Mouse (Mus musculus) yolk sac, embryonic 10.5 days (tissue): Measurements from ENCODE around the gene Pcsk5.
A peak's percentile ranks its signal among the peaks of the same experiment; 100 is the strongest.

Experiments used
- DNase-seq: peaks from one replicate; pipeline ENCODE4 v3.0.0-alpha.2; 2017; ENCODE audit warnings: low spot score

Gene Pcsk5

DNA sequence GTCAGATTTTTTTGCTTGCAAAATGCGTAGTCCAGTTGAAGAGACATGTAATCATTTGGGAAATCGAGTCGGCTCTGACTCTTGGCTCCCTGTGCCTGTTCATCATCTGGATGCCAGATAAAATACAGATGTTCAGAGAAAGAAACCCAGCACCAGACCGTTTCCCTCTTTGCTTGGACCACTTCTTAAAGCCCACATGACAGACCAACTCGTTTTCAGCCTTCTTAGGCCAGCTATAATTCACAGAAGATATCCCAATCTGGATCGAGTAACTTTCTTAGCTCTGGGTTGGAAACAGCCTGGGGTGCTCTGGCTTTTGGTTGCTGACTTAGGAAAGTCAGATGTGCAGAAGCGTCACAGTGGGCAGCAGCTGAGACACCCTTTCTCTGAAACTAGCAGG, 365.6 kb downstream of the Pcsk5 start:
- DNase-seq = no peak

DNA sequence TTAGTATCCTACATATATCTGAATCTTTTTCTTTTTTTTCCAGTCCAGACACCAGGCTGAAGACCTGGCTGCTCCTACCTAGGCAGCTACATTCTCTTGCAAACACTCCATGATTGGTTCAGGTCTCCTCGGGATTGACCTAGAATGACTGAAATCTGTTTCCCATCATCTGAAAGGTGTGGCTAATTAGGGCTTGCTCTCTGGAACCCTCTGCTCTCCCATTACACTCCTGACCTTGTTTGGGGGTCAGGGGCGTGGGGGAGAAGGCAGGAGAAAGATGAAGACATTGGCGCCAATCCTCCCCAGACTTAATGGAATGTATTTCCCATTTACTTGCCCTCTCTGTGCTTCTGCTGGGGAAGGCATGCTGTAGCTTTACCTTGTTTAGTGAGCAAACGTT, 366.2 kb downstream of the Pcsk5 start:
- no peak for DNase-seq

DNA sequence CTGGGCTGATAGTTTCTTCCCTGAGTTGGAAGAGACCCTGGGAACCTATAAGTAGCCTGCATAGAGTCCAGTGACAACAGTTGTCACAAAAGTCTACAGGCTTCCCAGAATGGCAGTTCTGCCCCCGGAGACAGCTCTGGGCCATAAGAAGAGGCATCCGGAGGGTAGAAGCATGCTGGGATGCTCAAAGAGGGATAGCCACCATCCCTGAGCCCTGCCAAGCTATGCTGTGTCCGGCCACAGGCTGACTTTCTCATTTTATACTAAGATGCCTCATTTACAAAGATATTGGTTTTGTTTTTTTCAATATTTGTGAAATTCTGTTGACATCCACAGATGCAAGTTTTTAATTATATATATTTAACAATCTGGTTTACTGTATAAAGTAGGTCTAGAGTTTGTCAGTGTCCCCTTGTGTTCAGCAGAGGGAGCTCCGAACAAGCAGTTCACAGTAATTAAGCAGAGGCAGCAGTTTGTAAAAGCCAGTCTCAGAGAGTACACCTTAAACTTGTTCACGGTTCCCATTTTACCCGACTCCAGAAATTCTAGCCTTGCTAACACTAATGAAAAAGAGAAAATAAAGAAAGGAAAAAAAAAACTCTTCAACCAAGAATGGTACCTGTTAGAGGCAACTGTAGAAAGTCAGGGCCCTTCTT, 369.7 kb downstream of the Pcsk5 start:
- no peak for DNase-seq

DNA sequence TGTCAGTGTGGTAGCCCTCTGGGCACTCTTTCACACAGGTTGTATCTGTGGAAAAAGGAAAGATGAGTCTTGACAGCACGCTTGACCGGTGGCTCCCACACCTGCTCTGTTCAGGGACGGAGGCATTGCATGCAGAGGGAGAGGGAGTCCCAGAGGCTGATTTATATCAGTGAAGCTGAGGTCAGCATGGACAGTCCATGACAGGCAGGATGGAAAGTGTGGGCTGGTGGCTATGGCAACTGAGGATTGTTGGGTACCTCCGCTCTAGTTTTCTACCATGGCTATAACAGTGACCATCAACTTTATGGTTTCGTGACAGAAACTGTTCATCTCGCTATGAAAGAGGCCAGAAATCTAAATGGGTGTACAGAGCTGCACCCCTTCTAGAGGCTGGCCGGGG, 385.4 kb downstream of the Pcsk5 start:
- DNase-seq = no peak

DNA sequence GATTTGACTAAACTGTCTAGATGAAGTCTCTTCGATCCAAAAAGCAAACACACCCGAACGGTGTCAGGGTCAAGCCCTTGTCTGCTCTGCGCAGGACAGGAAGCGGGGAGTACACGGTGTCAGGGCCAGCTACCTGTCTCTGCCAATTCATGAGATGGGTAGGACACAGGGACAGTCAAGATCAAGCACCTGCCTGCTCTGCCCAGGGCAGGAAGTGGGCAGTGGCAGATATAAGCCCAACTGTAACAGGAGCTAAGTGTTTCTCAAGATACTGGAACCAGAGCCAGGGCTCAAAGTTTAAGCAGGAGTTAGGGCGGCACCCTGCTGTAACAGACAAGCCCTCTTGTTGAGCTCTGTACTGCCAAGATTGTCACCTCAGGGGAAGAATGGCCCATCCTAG, 393.9 kb downstream of the Pcsk5 start:
- no peak for DNase-seq

DNA sequence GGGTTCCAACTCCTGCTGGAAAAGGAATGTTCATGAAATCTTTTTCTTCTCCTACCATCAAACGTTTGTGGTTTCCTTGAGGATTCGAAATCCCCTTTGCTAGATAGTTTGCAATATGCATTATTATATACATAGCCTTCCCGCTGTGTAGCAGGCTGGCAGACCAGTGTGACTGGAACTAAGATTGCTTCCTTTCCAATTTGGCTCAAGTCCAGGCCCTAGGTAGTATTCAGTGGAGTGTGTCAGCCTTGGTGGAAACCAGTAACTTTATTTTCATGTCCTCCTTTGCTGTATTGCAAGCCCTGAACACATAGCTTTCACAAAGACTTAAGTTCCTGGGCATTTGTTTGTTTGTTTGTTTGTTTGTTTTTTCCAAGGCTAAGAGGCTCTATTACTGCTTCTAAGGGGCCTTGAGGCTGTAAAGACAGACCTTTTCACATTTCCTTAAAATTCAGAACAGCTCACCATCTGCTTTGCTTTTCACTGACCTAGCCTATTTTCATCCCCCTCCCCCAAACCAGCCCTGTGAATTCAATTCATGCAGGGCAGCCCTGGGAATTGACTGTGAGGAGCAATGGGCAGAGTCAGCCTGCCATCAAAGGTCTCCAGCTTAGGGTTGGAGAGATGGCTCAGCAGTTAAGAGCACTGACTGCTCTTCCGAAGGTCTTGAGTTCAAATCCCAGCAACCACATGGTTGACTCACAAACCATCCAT, 397.8 kb downstream of the Pcsk5 start:
- no peak for DNase-seq

DNA sequence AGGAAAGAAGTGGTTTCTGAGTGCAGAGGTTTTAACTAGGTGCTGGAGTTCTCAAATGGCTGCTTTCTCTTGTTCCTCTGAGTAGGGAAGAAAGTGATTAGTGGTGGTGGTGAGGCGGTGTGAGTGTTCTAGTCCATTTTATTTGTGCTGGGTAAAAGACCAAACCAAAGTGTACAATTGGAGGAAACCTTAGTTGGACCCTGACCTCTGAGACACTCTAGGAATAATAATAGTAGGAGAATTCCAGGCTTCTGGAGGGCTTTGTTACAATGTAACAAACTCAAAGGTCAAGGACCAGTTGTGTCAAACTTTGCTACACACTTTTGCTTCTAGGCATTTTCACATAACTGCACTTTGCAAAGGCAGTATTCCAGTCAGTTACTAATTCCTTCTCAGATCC, 400.8 kb downstream of the Pcsk5 start:
- DNase-seq = peak; percentile 61

DNA sequence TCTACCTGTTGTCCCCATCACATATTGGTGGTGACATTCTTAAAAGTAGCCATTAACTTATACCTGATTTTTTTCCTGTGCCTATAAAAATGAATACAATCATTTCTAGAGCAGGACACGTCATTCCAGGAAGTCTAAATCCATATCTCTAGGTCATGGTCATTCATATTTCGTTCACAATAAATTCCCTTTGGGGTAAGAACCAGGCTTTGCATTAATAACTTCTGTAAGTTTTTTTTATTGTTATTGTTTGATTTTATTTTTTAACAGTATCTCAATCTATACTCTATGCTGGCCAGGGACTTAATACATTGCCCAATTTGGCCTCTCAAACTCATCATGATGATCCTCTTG, 408.9 kb downstream of the Pcsk5 start:
- no peak for DNase-seq

DNA sequence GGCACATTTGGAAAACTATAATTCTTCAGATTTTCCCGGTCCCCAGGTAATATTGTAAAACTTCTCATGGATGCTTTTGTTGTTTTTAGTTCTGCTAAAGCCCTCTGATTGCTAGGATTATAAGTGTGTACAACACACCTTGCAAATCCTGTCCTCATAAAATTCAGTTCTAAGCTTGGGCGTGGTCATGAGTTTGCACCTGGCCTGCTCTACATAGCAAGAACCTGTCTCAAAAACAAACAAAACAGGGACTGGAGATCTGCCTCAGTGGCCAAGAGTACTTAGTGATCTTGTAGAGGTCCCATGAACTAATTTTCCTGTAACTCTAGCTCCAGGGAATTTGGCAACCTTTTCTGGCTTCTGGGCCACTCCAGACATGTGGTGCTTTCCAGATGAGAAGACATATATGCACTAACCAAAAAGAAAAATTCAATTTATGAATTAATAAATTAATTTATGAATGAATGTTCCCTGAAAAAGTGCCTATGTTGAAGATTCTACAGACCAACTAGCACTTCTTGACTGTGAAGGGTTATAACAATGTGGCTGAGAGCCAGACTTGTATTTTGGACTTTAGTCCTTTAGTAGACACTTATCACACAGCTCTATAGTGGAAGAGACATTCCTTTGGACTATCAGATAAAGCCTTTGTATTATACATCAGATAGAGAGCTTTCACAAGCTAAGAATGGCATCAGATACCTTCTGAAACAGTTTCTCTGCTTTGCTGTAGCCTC, 409.4 kb downstream of the Pcsk5 start:
- no peak for DNase-seq

DNA sequence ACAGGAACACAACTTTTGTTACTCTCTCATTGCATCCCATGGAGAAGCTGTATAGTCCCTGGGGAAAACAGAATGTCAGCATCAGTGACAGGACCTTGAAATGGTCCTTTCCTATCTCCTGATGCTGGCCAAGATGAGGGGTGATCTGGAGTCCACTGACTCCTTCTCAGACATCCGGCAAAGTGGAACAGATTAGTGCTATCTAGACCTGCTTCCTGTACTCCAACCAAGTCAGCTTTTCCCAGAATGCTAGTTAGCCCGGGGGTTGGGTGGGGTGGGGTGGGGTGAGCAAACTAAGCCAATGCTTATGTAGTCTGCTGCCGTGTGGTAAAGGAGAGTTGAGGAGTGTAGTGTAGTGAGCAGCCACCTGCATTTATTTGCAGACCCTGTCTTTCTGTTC, 414.1 kb downstream of the Pcsk5 start:
- DNase-seq = no peak

DNA sequence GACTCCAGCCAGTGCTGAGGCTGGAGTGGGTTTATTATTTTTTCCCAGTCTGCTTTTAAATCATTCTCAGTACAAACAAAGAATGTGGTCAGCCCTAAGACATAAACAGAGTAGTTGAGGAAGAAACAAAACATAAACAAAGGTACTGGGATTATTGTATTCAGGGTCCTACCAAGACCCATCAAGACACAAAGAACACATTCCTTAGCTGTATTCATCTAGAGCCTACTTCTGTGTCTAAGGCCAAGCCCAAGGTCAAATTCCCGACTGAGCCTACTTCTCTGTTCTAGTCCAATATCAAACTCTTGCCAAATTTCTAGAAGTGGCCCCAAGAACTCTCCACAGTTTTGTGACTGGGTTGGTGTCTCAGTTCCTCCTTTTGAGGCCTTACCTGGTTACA, 419.6 kb downstream of the Pcsk5 start:
- no peak for DNase-seq

DNA sequence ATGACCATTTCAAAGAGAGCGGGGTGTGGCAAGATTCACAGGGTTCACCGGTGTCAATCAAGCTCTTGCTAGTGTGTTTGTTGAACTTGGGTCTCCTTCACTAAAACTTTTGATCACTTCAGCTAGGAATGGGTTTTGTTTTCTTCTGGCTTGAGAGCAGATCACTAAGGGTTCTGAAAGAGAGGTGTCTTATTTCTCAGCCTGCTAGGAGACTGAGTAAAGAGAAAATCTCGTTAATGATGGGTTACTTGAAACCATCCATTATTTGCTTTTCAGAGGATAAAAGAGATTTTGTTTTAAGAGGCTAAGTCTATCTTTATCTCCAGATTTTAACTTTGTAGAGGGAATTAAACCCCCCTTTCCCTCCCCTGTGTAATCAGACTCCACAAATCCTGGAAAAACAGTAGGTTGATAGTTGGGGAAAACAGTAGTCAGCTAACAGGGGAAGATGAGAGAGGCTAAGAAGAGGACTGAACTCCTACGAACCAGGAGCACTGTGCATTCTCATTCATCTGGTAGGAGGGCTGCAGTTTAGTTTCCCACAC, 424.4 kb downstream of the Pcsk5 start:
- DNase-seq = no peak

DNA sequence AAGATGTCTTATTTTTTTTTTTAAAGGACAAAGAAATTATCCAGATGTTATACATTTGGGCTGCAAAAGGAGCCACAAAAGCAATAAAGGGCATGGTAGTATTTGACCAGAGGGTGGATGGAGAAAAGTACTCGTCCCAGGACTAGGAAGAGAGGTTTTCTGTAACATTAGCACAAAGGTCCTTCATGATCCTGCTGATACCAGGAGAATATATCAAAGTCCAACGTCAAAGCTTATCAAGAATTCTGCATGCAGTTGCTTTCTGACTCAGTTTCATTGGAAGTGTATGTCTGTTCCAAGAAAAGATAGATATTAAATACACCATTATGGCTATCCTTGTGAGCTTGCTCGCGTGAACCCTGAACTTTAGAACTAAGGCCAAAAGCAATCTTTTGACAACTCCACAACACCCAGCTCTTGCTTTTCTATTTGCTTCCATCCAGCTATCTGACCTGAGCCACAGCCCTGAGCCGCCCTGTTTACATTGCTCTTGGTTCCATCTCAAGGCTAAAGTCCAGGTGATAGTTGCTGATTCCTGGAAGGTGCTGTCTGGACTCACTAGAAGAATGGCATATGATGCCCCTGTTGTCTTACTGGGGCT, 426.9 kb downstream of the Pcsk5 start:
- DNase-seq = peak; percentile 84

DNA sequence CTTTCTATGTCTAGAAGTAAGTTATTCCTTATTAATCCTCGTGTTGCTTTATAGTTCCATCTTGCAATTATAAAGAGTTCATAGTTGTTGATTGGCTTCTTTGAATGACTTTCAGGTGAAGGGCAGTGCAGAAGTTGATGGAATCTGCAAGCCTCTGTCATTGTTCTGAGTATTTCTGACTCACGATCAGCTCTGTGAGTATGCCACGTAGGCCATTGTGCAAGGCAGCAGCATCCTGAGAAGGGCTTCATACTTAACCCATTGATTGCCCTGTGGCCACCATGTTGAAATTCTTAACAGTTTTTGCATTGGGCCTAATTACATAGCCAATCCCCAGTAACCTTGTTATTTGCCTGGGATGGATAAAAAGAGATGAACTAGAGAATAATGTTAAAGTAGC, 428.1 kb downstream of the Pcsk5 start:
- DNase-seq = no peak

DNA sequence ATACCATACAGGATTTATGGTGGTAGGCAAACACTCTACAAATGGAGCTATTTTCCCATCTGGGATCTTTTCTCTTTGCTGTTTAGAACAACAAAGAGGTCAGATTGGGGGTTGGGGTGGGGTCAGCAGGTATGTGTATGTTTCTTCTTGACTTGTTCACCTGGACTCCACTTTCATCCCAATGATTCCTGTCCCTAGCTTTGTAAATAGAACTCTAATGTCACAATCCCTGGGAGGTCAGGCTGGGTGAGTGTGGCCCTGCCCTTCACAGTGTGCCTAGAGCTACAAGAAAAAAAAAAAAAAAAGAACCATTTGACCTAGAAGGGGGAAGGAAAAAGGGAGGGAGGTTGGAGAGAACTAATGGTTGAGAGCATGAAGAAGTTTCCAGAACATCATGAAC, 428.8 kb downstream of the Pcsk5 start:
- DNase-seq = peak; percentile 61

DNA sequence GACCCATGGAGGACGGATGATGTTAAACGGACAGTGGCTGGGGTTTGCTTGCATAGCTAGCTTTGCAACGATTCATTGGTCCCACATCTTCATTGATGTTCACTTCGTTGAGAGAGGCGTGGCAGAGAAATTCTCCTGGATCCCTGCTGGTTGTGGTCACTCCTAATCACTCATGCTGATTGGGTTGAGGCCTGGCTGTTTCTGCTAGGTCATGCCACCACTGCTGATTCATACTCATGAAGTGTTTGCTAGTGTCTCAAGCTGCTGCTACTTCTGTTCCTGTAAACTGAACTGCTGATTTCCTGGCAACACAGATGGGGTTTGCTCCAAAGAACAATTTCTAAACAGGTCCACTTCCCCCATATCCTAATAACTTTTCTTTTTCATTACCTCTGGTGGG, 430.6 kb downstream of the Pcsk5 start:
- no peak for DNase-seq

DNA sequence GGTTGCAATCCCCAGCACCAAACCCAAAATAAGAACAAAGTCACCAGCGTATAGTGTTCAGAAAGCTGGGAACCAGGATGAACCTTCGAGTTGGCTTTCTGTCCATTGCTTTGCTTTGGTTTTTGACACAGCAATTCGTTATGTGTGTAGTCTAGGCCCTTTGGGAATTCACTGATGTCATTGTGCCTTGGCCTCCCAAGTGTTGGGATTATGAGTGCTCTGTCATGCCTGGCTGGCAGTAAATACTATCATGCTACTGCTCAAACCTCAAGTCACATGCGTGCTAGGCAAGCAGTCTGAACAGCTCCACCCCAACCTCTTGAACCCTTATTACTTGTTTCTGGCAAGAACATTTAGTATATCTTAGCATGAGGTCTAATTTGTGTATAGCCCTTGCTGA, 434.3 kb downstream of the Pcsk5 start:
- DNase-seq = no peak

DNA sequence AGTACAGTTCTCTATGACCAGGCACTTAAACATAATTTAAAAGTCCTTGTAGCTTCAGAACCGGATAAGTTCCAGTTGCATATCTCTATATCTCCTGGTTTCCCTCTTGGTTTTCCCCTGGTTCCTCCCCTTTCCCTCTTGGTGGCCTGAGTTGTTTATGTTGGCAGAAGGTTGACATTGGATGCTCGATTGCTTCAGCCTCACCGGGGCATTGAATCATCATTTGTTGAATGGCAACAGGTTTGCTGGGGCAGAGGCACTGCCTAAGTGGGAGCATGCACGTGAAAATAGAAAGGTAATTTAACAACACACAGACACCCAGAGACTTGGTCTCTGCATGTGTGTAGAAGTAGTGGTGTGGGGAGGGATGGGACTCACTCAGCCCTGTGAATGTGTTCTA, 436.9 kb downstream of the Pcsk5 start:
- DNase-seq = no peak

DNA sequence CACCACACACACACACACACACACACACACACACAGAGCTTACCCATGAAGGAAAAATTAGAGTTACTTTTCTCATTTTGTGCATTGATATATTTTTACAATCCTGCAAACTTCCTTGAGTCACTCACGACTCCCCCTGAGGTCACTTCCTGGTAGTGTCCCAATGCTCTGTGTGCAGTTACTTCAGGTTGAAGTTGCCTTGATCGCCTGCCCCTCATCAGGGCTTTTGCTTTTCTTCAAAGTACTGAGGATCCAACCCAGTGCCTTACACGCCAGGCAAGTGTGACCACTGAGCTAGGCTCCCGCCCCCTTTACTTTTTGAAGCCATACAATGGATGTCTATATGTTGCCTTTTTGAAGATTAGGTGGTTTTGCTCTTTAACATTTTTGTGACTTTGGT, 437.5 kb downstream of the Pcsk5 start:
- no peak for DNase-seq

DNA sequence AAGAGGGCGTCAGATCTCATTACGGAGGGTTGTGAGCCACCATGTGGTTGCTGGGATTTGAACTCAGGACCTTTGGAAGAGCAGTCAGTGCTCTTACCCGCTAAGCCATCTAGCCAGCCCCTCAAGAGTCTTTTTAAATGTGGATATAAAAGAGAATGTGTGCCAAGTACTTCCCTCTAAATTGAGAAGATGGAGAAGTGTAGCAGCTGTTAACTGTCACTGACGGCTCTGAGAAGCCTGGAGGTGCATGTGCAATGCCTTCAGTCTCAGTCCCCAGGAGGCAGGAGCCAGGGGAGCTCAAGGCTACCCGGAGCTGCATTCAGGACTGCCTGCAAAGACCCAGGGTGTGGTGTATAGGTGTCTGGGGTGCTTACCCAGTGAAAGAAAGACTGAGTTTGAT, 439.5 kb downstream of the Pcsk5 start:
- DNase-seq = no peak

DNA sequence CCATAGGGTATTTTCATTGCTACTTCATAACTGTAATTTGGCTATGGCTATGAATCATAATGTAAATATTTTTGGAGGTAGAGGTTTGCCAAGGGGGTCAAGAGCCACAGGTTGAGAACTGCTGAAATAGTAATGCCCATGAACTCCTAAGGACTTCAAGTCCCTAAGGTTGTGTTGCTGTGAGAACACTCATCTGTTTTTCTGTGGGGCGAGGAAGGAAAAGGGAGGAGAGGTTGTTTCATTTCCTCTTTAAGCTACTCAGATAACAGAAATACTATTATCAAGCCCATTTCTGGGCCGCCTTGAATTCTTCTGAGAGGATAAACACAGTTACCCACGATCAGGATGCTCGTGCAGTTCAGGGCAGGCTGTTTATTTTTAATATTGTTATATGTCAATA, 440.6 kb downstream of the Pcsk5 start:
- no peak for DNase-seq

DNA sequence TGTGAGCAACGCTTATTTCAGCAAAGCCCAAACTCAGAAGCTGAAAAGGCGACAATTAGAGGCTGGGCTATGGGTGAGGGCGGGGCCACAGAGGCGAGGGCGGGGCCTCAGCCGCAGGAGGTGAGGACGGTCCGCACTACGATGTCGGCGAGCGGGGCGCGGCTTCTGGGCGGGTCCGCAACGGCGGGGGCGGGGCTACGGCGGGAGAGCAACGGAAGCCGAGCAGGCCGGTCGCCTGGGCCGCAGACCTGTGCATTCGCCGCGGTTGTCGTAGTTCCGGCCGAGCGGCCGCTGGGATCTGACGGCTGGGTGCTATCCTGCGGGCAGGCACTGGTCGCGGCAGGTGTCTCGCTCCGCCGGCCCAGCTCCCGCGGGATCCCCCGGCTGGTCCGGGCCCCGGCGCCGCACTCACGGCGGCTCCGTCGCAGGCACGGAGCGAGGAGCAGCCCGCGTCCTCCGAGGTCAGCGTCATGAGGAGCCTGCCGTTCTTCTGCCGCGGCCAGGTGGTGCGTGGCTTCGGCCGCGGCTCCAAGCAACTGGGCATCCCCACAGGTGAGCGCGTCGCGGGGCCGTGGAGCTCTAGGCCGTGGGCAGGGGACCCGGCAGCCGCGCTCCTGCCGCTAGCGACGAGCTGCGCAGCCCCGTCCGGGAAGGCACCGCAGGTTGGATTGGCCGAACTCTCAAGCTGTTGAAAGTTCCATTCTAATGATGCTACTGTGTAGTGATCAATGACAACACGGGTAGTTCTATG, 443.4 kb downstream of the Pcsk5 start, which contains the start of gene Rfk:
Gene Rfk (plus strand): TSS at position 203 of the 751 bp plus-strand sequence.
- peak; percentile 96 for DNase-seq
